Mouse (Mus musculus) liver, embryonic 15.5 days (tissue): Measurements from ENCODE around the gene Zp1. TPM values are rescaled to one million over a fixed set of nuclear protein-coding genes. Genes with fewer than 3 reads are reported as not detected.

Experiments
- polyA plus RNA-seq: library from polyadenylated mRNA; unstranded; fragments of >200 nt; fragmentation: Nextera tagmentation; extraction: Ambion mirVana; gene quantifications from 2 replicates; pipeline ENCODE4 v1.2.1, GENCODE M21; 2015

Zp1 gene
- polyA plus RNA-seq, 1 experiment from 2014 or later: not detected

Other genes with a start within 250 kb of the Zp1 start
- gene Pga5, start 242.6 kb downstream of the Zp1 start, polyA plus RNA-seq: not detected in 2 replicates
- gene Vps37c, start 231.9 kb downstream of the Zp1 start, polyA plus RNA-seq: 11.4 and 12.1 TPM in 2 replicates
- 0.03 TPM in 1 of 2 replicates, not detected in the other for gene Cd5, start 181.6 kb downstream of the Zp1 start, polyA plus RNA-seq
- gene Cd6, start 90.6 kb downstream of the Zp1 start, polyA plus RNA-seq: 0.05 TPM in 1 of 2 replicates, not detected in the other
- 1.2 and 1.7 TPM in 2 replicates for gene Slc15a3, start 80.9 kb downstream of the Zp1 start, polyA plus RNA-seq
- gene Tmem132a, start 50.7 kb downstream of the Zp1 start, polyA plus RNA-seq: 2.8 and 3.5 TPM in 2 replicates
- 20.0 and 20.6 TPM in 2 replicates for gene Tmem109, start 38.6 kb downstream of the Zp1 start, polyA plus RNA-seq
- gene Prpf19, start 25.4 kb downstream of the Zp1 start, polyA plus RNA-seq: 13.6 and 14.5 TPM in 2 replicates
- gene Ptgdr2, start 16.5 kb upstream of the Zp1 start, polyA plus RNA-seq: not detected in 2 replicates
- gene Ccdc86, start 28.6 kb upstream of the Zp1 start, polyA plus RNA-seq: 11.6 and 13.7 TPM in 2 replicates
- not detected in 2 replicates for gene Ms4a10, start 54.0 kb upstream of the Zp1 start, polyA plus RNA-seq
- gene Ms4a15, start 72.6 kb upstream of the Zp1 start, polyA plus RNA-seq: not detected in 2 replicates
- 0.08 TPM in 1 of 2 replicates, not detected in the other for gene Ms4a18, start 97.4 kb upstream of the Zp1 start, polyA plus RNA-seq
- 0.10 and 0.21 TPM in 2 replicates for gene Ms4a8a, start 160.5 kb upstream of the Zp1 start, polyA plus RNA-seq
- not detected in 2 replicates for gene 1700017D01Rik, start 210.2 kb upstream of the Zp1 start, polyA plus RNA-seq
- gene 1700025F22Rik, start 244.7 kb upstream of the Zp1 start, polyA plus RNA-seq: not detected in 2 replicates